Mouse (Mus musculus) heart, adult 2 months (tissue): ENCODE measurements around the gene Sf3b6.
A peak's percentile ranks its signal among the peaks of the same experiment; 100 is the strongest.

ENCODE experiments used
- CTCF ChIP-seq: fragments of 200-600 bp; IDR thresholded peaks from 2 replicates; pipeline ENCODE4 v1.8.1; 2022; ENCODE audit warnings: antibody characterized with exemption, mild to moderate bottlenecking, moderate library complexity
- POLR2A ChIP-seq: fragments of 200-500 bp; IDR thresholded peaks from 2 replicates; pipeline ENCODE4 v1.6.1; 2011; ENCODE audit warnings: mild to moderate bottlenecking, low read depth, low read length, control low read depth; ENCODE audit not compliant: insufficient read depth

- TF ChIP-seq POLR2A (no peak), CTCF (peak; percentile 61)
Observed at GRCm38 (mm10) chr12:4856834-4857233, 39.5 kb downstream of the Sf3b6 start.
